Mouse (Mus musculus) R1 (cell line): ENCODE results near the gene Rex1bd.
"Not testable (repeated sequence)": the region's sequence is repeated elsewhere in the genome, so short reads cannot be mapped to it uniquely, and the experiment has no call there.

Source experiments
- DNase-seq: peaks from one replicate; pipeline ENCODE4 v3.0.0-alpha.2; 2018; ENCODE audit warnings: low read depth, low spot score

Rex1bd gene

GRCm38 (mm10) chr8:70529299-70529698, 22.7 kb upstream of the Rex1bd start:
- no peak for DNase-seq

DNA sequence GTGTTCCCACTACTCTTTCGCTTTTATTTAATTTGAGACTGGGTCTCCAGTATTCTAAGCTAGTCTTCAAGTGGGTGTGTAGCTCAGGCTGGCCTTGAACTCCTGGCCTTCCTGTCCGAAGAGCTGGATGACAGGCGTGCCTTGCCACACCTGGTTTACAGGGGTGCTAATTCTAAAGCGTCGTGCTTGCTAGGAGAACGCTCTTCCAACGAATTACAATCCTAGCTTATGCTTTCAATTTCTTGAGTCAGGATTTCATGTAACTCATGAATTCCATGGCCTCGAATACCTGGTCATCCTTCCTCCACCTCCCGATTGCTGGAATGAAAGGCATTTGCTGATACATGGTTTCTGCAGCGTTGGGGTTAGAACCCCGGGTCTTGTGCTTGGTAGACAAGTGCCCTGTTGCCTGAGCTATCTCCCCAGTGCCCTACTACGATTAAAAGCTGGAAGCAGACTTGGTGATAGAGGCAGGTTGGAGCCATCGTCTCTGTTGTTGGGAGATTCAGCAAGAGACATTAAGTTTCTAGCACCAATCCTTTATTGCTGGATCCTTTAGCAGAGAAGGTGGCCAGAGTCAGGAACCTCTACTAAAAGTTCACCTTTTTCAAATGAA, 21.7 kb upstream of the Rex1bd start:
- peak; percentile 72 for DNase-seq

GRCm38 (mm10) chr8:70527512-70528181, 21.1 kb upstream of the Rex1bd start, which contains the start of the genes Fkbp8 and Kxd1:
Fkbp8 (plus strand) TSS chr8:70527724.
Kxd1 (minus strand) TSS chr8:70527956.
- DNase-seq, result peak; percentile 97

DNA sequence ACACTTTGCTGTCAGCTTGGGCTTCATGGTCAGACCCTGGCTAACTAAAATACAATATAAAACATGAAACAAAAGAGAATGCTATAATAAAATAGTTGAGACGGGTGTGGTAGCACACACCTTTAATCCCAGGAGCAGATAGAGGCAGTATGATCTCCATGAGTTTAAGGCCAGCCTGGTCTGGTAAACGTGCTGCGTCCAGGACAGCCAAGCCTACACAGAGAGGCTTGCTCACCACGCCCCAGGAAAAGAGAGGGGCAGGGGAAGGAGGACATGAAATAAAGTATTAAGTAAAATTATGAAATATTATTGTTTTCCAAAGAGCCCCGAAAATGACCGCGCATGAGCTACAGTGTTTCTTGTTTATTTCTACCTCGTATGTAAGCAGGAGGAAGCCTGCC, 20.6 kb upstream of the Rex1bd start:
- peak; percentile 54 for DNase-seq

DNA sequence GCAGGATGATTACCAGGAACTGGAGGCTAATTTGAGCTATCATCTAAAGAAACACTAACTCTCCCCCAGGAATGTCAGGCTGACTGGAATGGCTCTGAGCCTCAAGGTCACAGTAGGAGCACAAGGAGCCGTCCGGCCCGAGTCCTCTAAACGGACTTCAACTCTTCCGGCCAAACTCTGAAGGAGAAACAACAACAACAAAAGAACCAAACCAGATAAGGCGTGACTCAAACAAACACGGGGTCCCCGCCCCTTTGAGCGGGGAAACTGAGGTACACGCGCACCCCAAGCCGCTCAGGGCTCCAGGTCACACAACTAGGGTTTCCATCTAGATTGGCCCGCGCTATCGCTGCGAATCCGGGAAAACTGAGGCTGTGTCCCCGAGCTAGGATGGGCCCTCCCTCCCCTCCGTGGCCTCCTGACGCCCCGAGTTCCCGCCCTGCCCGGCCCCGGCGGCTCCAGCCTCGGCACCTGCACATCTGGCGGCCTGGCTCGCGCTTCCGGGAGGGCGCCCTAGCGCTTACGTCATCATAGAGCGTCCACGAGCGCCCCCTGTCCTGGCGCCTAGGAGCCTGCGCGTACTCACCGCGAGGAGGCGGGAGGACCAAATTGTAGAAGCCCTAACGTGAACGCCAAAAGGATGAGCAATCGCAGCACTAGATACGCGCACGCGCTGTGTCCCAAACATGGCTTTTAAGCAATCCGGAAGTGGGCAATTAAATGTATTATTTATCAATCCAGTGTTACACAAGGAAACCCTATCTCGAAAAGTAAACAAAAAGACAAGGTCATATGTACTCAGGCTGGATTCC, 16.2 kb upstream of the Rex1bd start:
- peak; percentile 99 for DNase-seq

DNA sequence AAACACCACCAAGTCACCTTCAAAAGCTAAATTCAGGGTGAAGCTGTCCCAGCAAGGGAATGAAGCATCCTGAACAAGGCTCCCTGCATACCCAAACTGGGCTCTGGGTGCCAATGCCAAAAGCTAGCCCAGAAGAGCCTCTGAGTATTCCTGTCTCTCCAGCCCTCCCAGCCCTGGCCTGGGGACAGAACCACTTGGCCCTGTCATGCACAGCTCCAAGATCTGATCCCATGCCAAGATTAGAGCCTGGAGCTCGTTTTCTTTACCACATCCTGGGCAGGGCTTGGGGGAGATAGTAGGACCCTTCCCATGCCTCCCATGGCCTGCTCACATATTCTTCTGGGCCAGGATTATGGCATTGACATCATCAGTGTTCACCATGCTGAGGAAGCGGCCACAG, 13.1 kb upstream of the Rex1bd start:
- no peak for DNase-seq

GRCm38 (mm10) chr8:70519043-70519442, 12.5 kb upstream of the Rex1bd start:
- no peak for DNase-seq

DNA sequence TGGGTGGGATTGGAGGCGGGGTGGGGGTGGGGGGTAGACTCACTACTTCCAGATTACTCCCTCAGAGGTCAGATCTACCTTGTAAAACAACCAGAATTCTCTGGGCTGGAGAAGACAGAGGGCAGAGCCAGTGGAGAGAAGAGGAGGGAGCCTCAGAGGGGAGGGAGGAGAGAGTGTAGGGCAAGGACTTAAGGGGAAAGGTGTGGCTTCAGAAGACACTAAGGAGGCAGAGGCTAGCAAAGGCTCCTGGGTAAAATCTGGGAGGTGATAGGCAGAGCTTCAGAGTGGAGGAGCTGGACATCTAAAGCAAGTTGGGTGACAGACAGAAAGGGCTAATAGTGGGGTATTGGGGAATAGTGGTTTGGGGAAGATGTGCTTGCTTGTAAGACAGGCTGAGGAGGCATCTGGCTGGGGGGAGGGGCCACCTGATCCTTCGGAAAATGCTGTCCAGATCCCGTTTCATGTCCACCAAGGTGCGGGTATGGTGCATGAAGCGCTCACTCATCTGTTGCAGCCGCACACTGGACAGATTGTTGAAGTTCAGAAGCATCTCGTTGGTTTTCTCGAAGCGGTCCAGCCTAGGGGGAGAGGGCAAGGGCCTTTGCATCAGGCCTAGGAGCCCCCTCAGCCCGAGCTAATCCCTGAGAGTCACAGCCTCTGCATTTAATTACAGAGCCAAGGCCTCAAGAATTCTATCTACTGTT, 11.5 kb upstream of the Rex1bd start:
- DNase-seq, result peak; percentile 74

DNA sequence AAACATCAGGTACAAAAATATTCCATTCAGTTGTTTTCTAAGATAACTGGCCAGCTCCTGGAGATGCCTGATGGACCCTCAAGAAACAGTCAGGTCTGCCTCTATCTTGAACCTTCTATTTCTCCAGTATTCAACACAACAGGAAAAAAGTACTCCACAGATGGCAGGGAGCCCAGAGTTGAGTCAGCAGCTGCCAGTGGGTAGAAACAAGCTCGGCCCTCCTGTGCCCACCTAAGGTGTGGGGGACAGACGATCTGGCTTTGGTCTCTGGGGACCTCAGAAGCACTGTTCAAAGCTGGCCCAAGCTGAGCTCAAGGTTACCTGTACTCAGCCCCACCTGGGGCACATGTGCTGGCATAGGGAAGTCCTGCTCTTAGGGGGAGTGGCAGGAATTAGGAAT, 6.9 kb upstream of the Rex1bd start:
- no peak for DNase-seq

- DNase-seq, result no peak
Observed at GRCm38 (mm10) chr8:70512253-70512903, 5.8 kb upstream of the Rex1bd start.

DNA sequence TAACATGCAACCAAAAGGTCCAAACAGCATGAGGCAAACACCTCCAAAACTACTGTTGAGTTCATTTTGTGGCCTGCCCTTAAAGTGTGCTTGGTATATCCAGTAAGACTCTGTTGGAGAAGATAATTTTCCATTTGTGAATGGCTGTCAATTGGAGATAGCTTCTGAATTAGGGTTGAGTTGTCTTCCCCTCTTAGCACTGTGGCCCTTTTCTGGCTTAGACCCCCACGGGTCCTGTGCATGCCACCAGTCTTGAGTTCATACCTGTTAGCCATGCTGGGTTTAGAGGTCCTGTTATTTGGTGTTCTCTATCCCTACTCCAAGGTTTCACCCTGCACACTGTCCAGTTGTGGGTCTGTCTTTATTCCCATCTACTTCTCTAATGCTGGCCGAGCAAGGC, 5.2 kb upstream of the Rex1bd start:
- DNase-seq, result no peak

DNA sequence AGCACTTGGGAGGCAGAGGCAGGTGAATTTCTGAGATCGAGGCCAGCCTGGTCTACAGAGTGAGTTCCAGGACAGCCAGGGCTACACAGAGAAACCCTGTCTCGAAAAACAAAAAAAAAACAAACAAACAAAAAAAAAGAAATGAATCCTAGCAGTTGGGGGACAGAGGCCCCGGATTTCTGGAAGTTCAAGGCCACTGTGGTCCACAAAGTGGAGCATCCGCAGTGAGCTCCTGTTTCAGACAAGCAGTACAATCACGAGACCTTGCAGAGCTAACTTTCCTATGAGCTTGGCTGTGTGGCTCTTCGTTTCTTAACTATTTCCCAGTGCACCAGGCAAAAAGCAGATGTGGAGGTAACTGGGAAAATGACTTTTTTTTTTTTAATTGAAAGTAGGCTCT, 4.6 kb upstream of the Rex1bd start:
- DNase-seq, result not testable (repeated sequence)

GRCm38 (mm10) chr8:70510228-70510915, 3.8 kb upstream of the Rex1bd start, which contains the start of gene Uba52:
Uba52 (minus strand) TSS chr8:70510801.
- DNase-seq, result peak; percentile 96

DNA sequence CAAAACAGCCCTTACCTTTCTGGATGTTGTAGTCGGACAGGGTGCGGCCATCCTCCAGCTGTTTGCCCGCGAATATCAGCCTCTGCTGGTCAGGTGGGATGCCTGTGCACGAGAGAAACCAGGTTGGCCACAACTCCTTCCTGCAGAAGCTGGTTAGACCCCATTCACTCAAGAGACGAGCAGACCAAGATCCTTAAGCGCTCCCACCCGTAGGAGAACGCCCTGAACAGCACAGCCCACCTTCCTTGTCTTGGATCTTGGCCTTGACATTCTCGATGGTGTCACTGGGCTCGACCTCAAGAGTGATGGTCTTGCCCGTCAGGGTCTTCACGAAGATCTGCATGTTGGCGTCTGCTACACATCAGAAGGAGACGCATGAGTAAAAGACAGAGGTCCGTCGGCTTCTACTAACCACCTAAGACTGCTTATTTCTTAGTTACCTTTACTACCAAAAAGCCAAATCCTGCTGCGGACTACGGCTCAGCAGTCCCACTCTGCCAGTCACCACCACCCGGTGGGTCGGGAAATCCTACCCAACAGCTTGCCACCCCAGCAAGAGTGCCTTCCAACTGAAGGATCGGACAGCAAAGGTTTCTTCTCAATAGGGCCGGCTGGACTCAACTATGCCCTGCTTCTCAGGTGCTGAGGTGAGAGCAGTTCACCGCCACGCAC, 2.9 kb upstream of the Rex1bd start:
- no peak for DNase-seq

- DNase-seq, result peak; percentile 45
Observed at GRCm38 (mm10) chr8:70507027-70507393, 458 bp upstream of the Rex1bd start.

GRCm38 (mm10) chr8:70505698-70506327, 739 bp downstream of the Rex1bd start:
- DNase-seq, result no peak

DNA sequence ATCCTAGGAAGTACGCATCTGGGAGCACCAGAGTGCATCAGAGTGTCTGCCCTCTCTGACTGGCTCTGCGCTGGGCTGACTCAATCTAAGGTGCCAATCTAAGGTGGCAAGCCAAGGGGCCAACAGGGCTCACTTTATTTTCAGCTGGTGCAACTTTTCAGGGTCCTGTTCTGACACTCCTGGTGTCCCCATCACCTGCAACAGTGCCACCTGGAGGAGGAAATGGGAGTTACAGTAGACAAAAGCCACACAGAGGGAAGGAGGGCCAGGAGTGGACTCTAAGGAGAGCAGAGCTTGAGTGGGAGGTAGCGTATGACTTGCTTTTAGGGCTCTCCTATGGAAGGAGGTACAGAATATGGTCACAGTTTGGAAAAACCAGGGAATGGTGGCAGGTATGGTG, 1.7 kb downstream of the Rex1bd start:
- peak; percentile 85 for DNase-seq

- DNase-seq, result no peak
Observed at GRCm38 (mm10) chr8:70504291-70504716, 2.2 kb downstream of the Rex1bd start.

DNA sequence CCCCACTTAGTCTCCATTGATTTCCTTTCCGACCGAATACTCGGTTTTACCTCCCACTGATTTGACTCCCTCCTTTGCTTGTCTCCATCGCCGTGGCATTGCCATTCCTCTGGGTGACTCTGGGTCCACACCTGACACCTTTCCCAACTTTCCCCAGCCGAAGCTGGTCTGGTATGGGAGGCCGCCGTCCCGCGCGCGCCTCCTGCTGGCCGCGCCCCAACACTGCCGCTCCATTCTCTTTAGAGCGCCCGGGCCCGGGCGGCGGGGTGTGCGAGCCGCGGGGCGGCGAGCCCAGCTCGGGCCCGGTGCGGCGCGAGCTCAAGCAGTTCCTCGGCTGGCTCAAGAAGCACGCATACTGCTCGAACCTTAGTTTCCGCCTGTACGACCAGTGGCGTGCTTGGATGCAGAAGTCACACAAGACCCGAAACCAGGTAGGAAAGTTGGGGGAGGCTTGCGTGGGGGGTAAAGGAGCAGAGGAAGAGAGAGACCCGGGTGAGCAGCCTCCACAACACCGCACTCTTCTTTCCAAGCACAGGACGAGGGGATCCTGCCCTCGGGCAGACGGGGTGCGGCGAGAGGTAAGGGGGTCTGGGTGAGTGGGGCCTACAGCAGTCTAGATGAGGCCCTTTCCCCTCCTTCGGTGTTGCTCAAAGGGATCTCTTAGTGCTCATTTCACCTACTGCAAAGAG, 3.3 kb downstream of the Rex1bd start:
- peak; percentile 70 for DNase-seq
